Mouse (Mus musculus): ENCODE measurements around the gene Crybg1. TPM values are rescaled to one million over a fixed set of nuclear protein-coding genes. Genes with fewer than 3 reads are reported as not detected.
"Not testable (repeated sequence)": the region's sequence is repeated elsewhere in the genome, so short reads cannot be mapped to it uniquely, and the experiment has no call there.

Gene Crybg1
- total RNA-seq, 2 experiments from 2014 or later = 3.0 to 3.7 TPM

GRCm38 (mm10) chr10:44005677-44006641, 142.7 kb downstream of the Crybg1 start:
- DNase-seq = peak in 1 of 2 experiments; percentile 18

GRCm38 (mm10) chr10:44004221-44004751, 144.4 kb downstream of the Crybg1 start:
- peak; percentile 35 to 47 for DNase-seq

GRCm38 (mm10) chr10:44003551-44004151, 145.0 kb downstream of the Crybg1 start:
- DNase-seq = peak; percentile 75 to 83

- DNase-seq = no peak
Measured at GRCm38 (mm10) chr10:44002995-44003524, 145.6 kb downstream of the Crybg1 start.

- peak in 1 of 2 experiments; percentile 32 for DNase-seq
Measured at GRCm38 (mm10) chr10:44002004-44002940, 146.4 kb downstream of the Crybg1 start.

- DNase-seq = no peak
Measured at GRCm38 (mm10) chr10:44000156-44000865, 148.3 kb downstream of the Crybg1 start.

- no peak for DNase-seq
Measured at GRCm38 (mm10) chr10:43998503-43999082, 150.1 kb downstream of the Crybg1 start.

- DNase-seq = no peak
Measured at GRCm38 (mm10) chr10:43998023-43998422, 150.6 kb downstream of the Crybg1 start.

GRCm38 (mm10) chr10:43997276-43997675, 151.4 kb downstream of the Crybg1 start:
- DNase-seq = peak in 1 of 2 experiments; percentile 14

GRCm38 (mm10) chr10:43995858-43996650, 152.6 kb downstream of the Crybg1 start:
- peak; percentile 32 to 61 for DNase-seq

- no peak for DNase-seq
Measured at GRCm38 (mm10) chr10:43993198-43993597, 155.5 kb downstream of the Crybg1 start.

- DNase-seq = no peak
Measured at GRCm38 (mm10) chr10:43992506-43992905, 156.1 kb downstream of the Crybg1 start.

GRCm38 (mm10) chr10:43991268-43991667, 157.4 kb downstream of the Crybg1 start:
- DNase-seq = no peak

GRCm38 (mm10) chr10:43983866-43984265, 164.8 kb downstream of the Crybg1 start:
- DNase-seq = no peak

GRCm38 (mm10) chr10:43983241-43983640, 165.4 kb downstream of the Crybg1 start:
- no peak for DNase-seq

GRCm38 (mm10) chr10:43982470-43982869, 166.2 kb downstream of the Crybg1 start:
- no peak for DNase-seq

GRCm38 (mm10) chr10:43980742-43981141, 167.9 kb downstream of the Crybg1 start:
- DNase-seq = not testable (repeated sequence)

- no peak for DNase-seq
Measured at GRCm38 (mm10) chr10:43980080-43980479, 168.6 kb downstream of the Crybg1 start.

GRCm38 (mm10) chr10:43977353-43977752, 171.3 kb downstream of the Crybg1 start:
- peak; percentile 46 to 82 for DNase-seq

- DNase-seq = no peak
Measured at GRCm38 (mm10) chr10:43973244-43973643, 175.4 kb downstream of the Crybg1 start.
